Mouse (Mus musculus) C2C12 (cell line): ENCODE results near the gene Slc3a1. TPM values are rescaled to one million over a fixed set of nuclear protein-coding genes. Genes with fewer than 3 reads are reported as not detected.

ENCODE experiments used
- H3K27me3 ChIP-seq: one replicate; pipeline ENCODE4 v1.6.1; 2011; ENCODE audit not compliant: control insufficient read depth, insufficient read depth, insufficient read length
- H3K36me3 ChIP-seq: one replicate; pipeline ENCODE4 v1.6.1; 2011; ENCODE audit not compliant: control insufficient read depth, insufficient read depth
- H3K4me3 ChIP-seq: one replicate; pipeline ENCODE4 v1.5.1; 2011; ENCODE audit warnings: mild to moderate bottlenecking, control low read depth; ENCODE audit not compliant: poor library complexity, insufficient read depth, severe bottlenecking
- H3K79me2 ChIP-seq: one replicate; pipeline ENCODE4 v1.6.1; 2011; ENCODE audit not compliant: control insufficient read depth, insufficient read depth
- H3K79me3 ChIP-seq: one replicate; pipeline ENCODE4 v1.6.1; 2011; ENCODE audit warnings: low read depth, control low read depth
- H3ac ChIP-seq: one replicate; pipeline ENCODE3; 2011; ENCODE audit warnings: low read depth; ENCODE audit not compliant: control insufficient read depth, insufficient read length
- CEBPB ChIP-seq: IDR thresholded peaks from one replicate; pipeline ENCODE4 v1.6.1; 2011; ENCODE audit warnings: low read depth, mild to moderate bottlenecking, control low read depth, moderate library complexity
- CTCF ChIP-seq: IDR thresholded peaks from one replicate; pipeline ENCODE4 v1.5.1; 2011; ENCODE audit not compliant: control insufficient read depth, insufficient read depth, insufficient read length
- FOSL1 ChIP-seq: IDR thresholded peaks from one replicate; pipeline ENCODE4 v1.8.0; 2011; ENCODE audit warnings: mild to moderate bottlenecking, low read length; ENCODE audit not compliant: poor library complexity, insufficient read depth, severe bottlenecking
- MAX ChIP-seq: IDR thresholded peaks from one replicate; pipeline ENCODE4 v1.6.1; 2011; ENCODE audit warnings: mild to moderate bottlenecking, control low read depth
- MYOD1 ChIP-seq: IDR thresholded peaks from one replicate; pipeline ENCODE4 v1.6.1; 2011; ENCODE audit warnings: low read depth; ENCODE audit not compliant: control insufficient read depth, insufficient read length
- MYOG ChIP-seq: IDR thresholded peaks from one replicate; pipeline ENCODE4 v1.6.1; 2011; ENCODE audit not compliant: control insufficient read depth, insufficient read length; ENCODE audit errors: extremely low read depth
- USF1 ChIP-seq: IDR thresholded peaks from one replicate; pipeline ENCODE4 v1.6.1; 2011; ENCODE audit warnings: low read depth, mild to moderate bottlenecking, control low read depth, moderate library complexity
- polyA plus RNA-seq: library from polyadenylated mRNA; unstranded; fragments of >200 nt; fragmentation: generic; extraction: Trizol; gene quantifications from one replicate; pipeline ENCODE4 v1.2.1, GENCODE M21; 2012; ENCODE audit warnings: missing spikeins

The Slc3a1 gene
- polyA plus RNA-seq, 1 experiment: 0.04 TPM

DNA sequence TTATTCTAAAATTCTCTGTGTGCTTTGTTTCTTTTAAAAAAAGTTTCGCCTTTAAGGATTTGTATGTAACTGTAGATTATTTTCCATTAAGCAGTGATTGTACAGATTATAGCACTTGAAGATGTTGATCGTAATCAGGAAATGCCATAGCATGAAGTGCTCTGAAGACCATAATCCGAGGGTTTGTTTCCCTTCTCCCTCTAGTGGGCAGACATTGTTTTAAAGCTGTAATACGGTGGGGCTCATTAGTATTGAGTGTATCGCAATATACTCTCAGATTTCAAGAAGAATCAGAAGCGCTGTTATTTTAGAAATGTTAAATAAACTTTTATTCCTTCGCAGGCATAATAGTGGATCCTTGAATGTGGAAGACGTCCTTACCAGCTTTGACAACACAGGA is 85.3 kb downstream of the Slc3a1 start:
- H3K79me3 ChIP-seq: no peaks in the 10 kb centered on the region
- H3ac ChIP-seq: no peak overlapping the region
- no peaks in the 10 kb centered on the region for H3K79me2 ChIP-seq
- H3K27me3 ChIP-seq: no peaks in the 10 kb centered on the region
- no peaks in the 10 kb centered on the region for H3K36me3 ChIP-seq
- no peak overlapping the region for H3K4me3 ChIP-seq
- no peak for TF ChIP-seq MYOG
- no peak for TF ChIP-seq MAX
- no peak for TF ChIP-seq CEBPB
- no peak for TF ChIP-seq USF1
- no peak for TF ChIP-seq CTCF
- no peak for TF ChIP-seq FOSL1
- no peak for TF ChIP-seq MYOD1

Other genes with a start within 250 kb of the Slc3a1 start
- gene Lrpprc, start 237.6 kb upstream of the Slc3a1 start, polyA plus RNA-seq: 19.3 TPM
- gene Ppm1b, start 71.6 kb upstream of the Slc3a1 start, polyA plus RNA-seq: 23.3 TPM
- gene Prepl, start 61.9 kb downstream of the Slc3a1 start, polyA plus RNA-seq: 17.1 TPM
- gene Camkmt, start 62.2 kb downstream of the Slc3a1 start, polyA plus RNA-seq: 1.6 TPM